Mouse (Mus musculus) C2C12 (cell line): ENCODE results near the gene Clec16a.

Source experiments
- CEBPB ChIP-seq: IDR thresholded peaks from one replicate; pipeline ENCODE4 v1.6.1; 2011; ENCODE audit warnings: low read depth, mild to moderate bottlenecking, control low read depth, moderate library complexity
- CTCF ChIP-seq: IDR thresholded peaks from one replicate; pipeline ENCODE4 v1.5.1; 2011; ENCODE audit not compliant: control insufficient read depth, insufficient read depth, insufficient read length
- FOSL1 ChIP-seq: IDR thresholded peaks from one replicate; pipeline ENCODE4 v1.8.0; 2011; ENCODE audit warnings: mild to moderate bottlenecking, low read length; ENCODE audit not compliant: poor library complexity, insufficient read depth, severe bottlenecking
- MYOD1 ChIP-seq: IDR thresholded peaks from one replicate; pipeline ENCODE4 v1.6.1; 2011; ENCODE audit warnings: low read depth; ENCODE audit not compliant: control insufficient read depth, insufficient read length

DNA sequence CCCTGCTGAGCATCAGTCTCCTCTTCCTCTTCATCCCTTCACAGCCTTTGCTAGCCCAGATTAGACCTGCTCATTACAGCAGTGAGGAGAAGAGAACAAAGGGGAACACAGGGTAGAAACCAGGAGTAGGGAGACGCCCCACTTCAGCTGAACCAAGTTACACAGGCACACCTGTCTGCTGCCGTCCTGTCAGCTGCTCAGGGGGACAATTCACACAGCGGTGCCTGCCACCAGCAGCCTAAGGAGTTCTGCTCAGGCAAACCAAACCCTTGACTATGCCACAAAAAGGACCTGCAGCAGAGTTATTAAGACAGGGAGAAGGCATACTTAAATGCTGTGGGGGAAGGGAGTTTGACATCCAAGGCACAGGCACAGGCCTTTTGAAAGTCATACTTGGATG, 121.6 kb downstream of the Clec16a start:
- TF ChIP-seq CTCF (no peak), MYOD1 (no peak), CEBPB (no peak), FOSL1 (no peak)
